Mouse (Mus musculus) testis, adult 2 months (tissue): ENCODE measurements around the gene Cadm2.

Experiments
- CTCF ChIP-seq: fragments of 200-500 bp; IDR thresholded peaks from 2 replicates; pipeline ENCODE4 v1.5.1; 2012; ENCODE audit warnings: low read depth, mild to moderate bottlenecking, inconsistent platforms, low read length, moderate library complexity; ENCODE audit not compliant: control insufficient read depth, insufficient read depth, insufficient replicate concordance
- POLR2A ChIP-seq: fragments of 200-500 bp; IDR thresholded peaks from 2 replicates; pipeline ENCODE4 v1.6.1; 2012; ENCODE audit warnings: low read depth, mild to moderate bottlenecking, inconsistent platforms, low read length, moderate library complexity; ENCODE audit not compliant: control insufficient read depth

DNA sequence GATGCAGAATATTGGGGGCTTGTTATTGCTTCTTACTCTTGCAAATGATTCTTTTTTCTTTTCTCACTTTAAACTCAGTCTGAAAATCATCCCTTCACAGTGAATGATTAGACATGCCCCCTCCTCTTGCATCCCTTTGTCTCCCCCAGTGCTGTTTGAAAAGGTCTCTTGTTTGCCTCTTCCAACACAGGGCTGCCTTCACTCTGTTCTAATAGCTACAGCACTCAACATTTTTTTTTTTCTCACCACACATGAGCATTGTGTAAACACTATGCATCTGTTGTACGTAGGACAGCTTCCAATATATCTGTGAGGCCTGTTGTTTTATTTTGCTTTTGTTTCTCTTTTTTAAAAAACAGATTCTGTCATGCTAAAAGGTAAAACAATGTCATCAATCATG, 695.2 kb downstream of the Cadm2 start:
- TF ChIP-seq CTCF (no peak), POLR2A (no peak)
